Mouse (Mus musculus): ENCODE data around the gene Fgfr3.

Gene Fgfr3

GRCm38 (mm10) chr5:33730516-33730915 lies 9.0 kb downstream of the Fgfr3 start:
- DNase-seq (ENCODE audit: low spot score in 2 of 2) = no peak

- no peak for DNase-seq (ENCODE audit: low spot score in 2 of 2)
Observed at GRCm38 (mm10) chr5:33731051-33731450, 9.6 kb downstream of the Fgfr3 start.

- no peak for DNase-seq (ENCODE audit: low spot score in 2 of 2)
Observed at GRCm38 (mm10) chr5:33733837-33734236, 12.4 kb downstream of the Fgfr3 start.

- DNase-seq (ENCODE audit: low spot score in 2 of 2) = no peak
Observed at GRCm38 (mm10) chr5:33735412-33736092, 14.1 kb downstream of the Fgfr3 start.

- no peak for DNase-seq (ENCODE audit: low spot score in 2 of 2)
Observed at GRCm38 (mm10) chr5:33736230-33736629, 14.8 kb downstream of the Fgfr3 start.

- DNase-seq (ENCODE audit: low spot score in 2 of 2) = peak; percentile 36 to 57
Observed at GRCm38 (mm10) chr5:33737903-33738321, 16.4 kb downstream of the Fgfr3 start.

- no peak for DNase-seq (ENCODE audit: low spot score in 2 of 2)
Observed at GRCm38 (mm10) chr5:33738341-33738740, 16.9 kb downstream of the Fgfr3 start.

- no peak for DNase-seq (ENCODE audit: low spot score in 2 of 2)
Observed at GRCm38 (mm10) chr5:33740548-33740947, 19.1 kb downstream of the Fgfr3 start.

- DNase-seq (ENCODE audit: low spot score in 2 of 2) = no peak
Observed at GRCm38 (mm10) chr5:33743481-33743880, 22.0 kb downstream of the Fgfr3 start.

GRCm38 (mm10) chr5:33777195-33777594 lies 55.7 kb downstream of the Fgfr3 start:
- DNase-seq (ENCODE audit: low spot score in 2 of 2) = no peak

- DNase-seq (ENCODE audit: low spot score in 2 of 2) = peak in 1 of 2 experiments; percentile 14
Observed at GRCm38 (mm10) chr5:33781964-33782344, 60.5 kb downstream of the Fgfr3 start.

- peak; percentile 90 to 94 for DNase-seq (ENCODE audit: low spot score in 2 of 2)
Observed at GRCm38 (mm10) chr5:33782345-33782998, 61.0 kb downstream of the Fgfr3 start, which contains the start of gene Letm1. Gene Letm1, minus strand, starts transcription at chr5:33782817.

- DNase-seq (ENCODE audit: low spot score in 2 of 2) = no peak
Observed at GRCm38 (mm10) chr5:33782999-33783390, 61.5 kb downstream of the Fgfr3 start.
